Mouse (Mus musculus) ES-E14 (cell line): ENCODE measurements around the gene Kif23.

Experiments
- CHD2 ChIP-seq: IDR thresholded peaks from 2 replicates; pipeline ENCODE4 v1.6.1; 2014; ENCODE audit warnings: mild to moderate bottlenecking, low read depth, low read length, inconsistent platforms
- MAFK ChIP-seq: IDR thresholded peaks from 2 replicates; pipeline ENCODE4 v1.6.1; 2014; ENCODE audit warnings: mild to moderate bottlenecking, low read depth, low read length, inconsistent platforms; ENCODE audit not compliant: insufficient read depth
- ZC3H11A ChIP-seq: IDR thresholded peaks from 2 replicates; pipeline ENCODE4 v1.6.1; 2012; ENCODE audit warnings: low read depth, mild to moderate bottlenecking, inconsistent platforms, low read length, borderline replicate concordance

GRCm38 (mm10) chr9:61908341-61908740 is 38.2 kb downstream of the Kif23 start:
- TF ChIP-seq CHD2 (no peak), MAFK (no peak), ZC3H11A (no peak)
